Mouse (Mus musculus) lung, adult 2 months (tissue): ENCODE results near the gene Mlec.
A peak's percentile ranks its signal among the peaks of the same experiment; 100 is the strongest.

ENCODE experiments used
- CTCF ChIP-seq: fragments of 200-500 bp; IDR thresholded peaks from 2 replicates; pipeline ENCODE4 v1.5.1; 2011; ENCODE audit warnings: mild to moderate bottlenecking, low read length, control low read depth; ENCODE audit not compliant: insufficient read depth
- POLR2A ChIP-seq: fragments of 200-500 bp; IDR thresholded peaks from 2 replicates; pipeline ENCODE4 v1.6.1; 2011; ENCODE audit warnings: low read depth, mild to moderate bottlenecking, control low read depth, low read length, borderline replicate concordance; ENCODE audit errors: extremely low read depth

DNA sequence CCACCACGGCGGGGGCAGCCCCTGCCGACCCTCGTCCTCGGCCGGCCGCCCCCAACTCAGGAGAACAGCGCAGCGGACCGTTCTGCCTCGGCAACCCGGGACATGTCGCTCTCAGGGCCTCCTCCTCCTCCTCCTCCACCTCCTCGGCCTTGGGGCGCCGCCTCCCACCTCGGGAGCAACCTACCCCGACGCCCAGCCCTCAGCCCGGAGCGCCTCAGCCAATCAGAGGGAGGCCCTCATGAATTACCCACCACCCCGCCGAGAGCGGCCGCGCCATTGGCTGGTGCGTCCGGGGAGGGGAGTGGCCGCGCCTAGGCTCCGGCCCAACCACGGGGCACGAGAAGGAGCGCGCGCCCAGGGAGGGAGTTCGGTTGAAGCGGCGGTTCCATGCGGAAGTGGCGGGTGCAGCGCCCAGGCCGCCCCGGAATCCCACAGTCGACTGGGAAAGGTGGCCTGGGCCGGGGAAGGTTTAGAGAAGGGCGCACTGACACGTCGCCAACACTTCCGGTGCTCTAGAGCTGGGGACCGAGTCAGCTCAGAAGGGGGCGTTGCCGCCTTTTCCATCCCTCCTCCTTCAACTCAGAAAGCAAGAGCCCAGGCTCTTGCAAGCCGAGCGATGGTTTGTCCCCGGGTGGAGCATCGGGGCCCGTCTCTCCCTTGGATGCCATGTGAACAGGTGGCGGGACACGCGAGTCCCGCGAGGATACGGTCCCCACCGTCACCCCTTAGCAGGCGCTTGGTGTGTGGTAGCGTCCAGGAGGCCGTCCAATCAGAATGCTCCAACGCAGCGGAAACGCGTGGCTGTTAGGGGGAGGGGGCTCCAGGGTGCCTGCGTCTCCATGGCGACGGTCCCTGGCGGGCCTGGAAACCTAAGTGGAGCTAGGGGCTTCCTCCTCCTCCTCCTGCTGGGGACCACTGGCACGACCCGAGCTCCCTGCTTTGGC lies at the start of gene Mlec:
- TF ChIP-seq POLR2A (peak; percentile 89), CTCF (no peak)
